Mouse (Mus musculus): ENCODE measurements around the gene Folr1.

Folr1 gene

DNA sequence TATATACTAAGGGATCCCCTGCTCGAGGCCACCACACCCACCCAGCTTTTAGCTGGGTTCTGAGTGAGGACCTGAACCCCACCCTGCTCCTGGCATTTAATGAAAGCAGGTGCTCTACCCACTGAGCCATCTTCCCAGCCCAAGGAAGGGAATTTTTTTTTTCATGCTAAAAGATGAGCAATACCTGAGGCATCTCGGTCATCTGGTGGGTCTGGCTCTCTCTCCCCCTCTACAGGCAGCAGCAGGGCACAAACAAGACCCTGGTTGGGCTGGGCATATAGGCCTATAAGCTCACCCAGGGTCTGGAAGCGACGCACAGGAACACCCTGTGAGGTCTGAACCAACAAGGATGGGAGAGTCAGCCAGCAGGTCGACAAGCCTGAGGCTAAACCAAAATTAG is 37.2 kb downstream of the Folr1 start:
- no peak for DNase-seq (ENCODE audit: low read depth, low spot score)

DNA sequence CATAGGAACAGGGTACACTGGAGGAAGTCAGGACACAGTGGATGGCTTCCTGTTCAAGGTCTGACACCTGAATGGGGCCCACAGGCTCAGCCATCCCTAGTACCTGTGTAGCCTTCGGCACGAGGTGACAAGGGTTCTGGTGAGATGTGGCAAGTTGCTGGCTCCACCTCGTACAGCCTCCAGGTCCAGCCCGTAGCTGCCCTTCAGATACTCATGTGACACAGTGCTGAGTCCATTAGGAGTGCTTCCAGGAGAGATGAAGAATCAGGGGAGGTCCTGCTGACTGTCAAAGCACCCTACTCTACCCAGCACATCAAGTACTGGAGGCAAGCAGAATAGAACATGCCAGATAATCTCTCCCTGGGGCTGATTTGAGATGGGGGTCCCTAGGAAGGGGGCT is 38.2 kb downstream of the Folr1 start:
- no peak for DNase-seq (ENCODE audit: low read depth, low spot score)

DNA sequence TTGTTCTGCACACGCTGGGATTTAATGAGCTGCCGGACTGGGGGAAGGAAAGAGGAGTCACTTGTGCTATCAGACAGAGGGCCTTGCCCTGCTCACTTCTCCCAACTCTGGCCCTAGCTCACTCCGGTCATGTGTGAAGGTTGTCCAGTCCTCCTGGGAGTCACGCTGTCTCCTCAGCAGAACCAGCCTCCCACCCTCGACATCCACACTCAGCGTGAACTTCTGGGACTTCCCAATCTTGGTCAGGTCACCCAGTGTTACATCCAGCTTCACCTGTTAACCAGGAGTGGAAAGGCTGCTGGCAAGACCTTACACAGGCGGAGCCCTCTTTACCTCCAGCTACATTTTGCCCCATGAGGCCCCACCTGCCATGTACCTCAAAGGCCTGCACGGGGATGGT is 39.2 kb downstream of the Folr1 start:
- no peak for DNase-seq (ENCODE audit: low read depth, low spot score)

DNA sequence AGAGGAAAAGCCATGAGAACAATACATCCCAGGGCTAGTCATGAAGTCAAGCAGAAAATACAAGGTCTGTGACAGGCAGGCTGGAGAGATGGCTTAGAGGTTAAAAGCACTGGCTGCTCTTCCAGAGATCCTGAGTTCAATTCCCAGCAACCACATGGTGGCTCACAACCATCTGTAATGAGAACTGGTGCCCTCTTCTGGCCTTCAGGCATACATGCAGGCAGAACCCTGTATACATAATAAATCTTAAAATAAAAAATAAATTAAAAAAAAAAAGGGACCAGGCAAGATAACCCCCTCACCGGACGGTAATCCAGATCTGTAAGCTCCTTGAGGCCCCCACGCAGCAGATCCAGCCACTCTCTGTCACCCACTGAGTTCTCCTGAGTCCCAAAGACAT is 40.2 kb downstream of the Folr1 start:
- no peak for DNase-seq (ENCODE audit: low read depth, low spot score)

DNA sequence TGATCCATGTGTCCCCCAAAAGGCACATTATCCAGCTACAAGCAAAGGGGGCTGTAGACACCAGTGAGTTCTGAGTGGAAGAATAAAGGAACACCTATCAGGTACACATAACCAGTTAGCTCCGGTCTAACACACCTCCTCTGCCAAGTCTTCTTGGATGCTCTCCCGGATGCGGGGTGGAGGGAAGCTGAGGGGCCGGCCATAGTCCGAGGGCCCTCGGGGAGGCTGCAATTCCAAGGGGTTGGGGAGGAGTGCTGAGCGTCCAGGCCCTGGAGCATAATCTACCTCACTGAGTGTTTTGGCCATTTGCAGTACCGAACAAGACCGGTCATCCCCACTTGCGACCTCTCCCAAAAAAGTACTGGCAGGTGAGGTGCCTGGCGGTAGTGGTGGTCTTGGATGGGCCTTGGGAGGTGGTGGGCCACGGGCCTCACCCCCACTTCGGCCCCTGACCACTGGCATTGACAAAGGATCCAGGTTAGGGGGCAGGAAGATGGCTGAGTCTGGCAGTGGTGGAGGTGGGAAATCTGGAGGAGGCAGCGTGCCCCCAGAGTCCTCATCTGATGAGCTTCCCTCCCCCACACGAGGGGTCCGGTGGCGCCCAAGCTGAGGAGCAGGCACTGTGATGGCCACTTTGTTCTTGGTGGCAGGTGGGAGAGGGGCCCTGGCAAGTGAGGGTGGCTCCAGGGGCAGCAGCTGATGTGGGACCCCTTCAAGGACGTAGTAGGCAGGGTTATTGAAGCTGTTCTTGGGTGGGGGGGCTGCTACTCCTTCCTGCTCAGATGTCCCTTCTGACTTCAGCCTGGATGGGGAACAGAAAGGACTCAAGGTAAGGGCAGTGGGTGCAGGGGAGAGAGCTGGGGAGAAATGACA is 46.6 kb downstream of the Folr1 start:
- no peak for DNase-seq (ENCODE audit: low read depth, low spot score)

DNA sequence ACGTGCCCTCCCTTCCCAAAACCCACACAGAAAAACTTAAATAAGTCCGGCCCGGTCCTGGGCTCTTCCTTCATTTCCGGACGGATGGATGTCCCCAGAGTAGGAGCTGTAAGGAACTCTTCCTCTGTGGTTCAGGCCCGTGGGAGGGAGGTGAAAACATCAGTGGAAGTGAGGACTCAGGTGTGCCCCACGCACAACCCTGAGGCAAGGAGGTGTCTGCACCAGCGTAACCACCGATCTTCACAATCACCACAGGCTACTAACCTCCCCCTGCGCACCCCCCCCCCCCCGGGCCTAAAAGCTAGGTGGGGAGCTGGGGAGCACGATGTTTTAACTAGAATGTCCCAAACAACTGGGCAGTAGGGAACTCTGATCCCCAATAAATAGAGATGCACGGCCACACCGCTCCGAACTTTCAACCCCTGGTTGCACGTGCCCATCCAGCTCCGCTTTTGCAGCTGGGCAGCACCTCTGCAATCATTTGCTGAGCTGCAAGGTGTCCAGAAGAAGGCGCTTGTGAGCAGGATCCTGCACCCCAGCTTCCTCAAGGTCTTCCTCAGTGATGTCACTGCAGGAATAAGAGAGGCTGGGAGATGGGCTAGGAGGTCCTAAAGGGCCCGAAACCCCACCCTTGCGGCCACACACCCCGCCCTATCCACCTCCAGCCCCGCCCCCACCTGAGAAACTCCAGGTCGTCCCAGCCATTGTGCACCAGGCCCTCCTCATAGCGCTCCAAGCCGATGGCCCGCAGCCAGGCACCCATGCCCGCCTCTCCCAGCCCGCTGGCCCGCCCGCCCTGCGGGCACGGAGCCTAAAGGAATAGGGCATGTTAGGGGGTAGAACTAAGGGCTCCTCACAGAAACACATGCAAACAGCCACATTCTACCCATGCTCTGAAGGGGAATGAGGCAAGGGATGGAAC is 47.5 kb downstream of the Folr1 start:
- DNase-seq (ENCODE audit: low read depth, low spot score) = no peak

DNA sequence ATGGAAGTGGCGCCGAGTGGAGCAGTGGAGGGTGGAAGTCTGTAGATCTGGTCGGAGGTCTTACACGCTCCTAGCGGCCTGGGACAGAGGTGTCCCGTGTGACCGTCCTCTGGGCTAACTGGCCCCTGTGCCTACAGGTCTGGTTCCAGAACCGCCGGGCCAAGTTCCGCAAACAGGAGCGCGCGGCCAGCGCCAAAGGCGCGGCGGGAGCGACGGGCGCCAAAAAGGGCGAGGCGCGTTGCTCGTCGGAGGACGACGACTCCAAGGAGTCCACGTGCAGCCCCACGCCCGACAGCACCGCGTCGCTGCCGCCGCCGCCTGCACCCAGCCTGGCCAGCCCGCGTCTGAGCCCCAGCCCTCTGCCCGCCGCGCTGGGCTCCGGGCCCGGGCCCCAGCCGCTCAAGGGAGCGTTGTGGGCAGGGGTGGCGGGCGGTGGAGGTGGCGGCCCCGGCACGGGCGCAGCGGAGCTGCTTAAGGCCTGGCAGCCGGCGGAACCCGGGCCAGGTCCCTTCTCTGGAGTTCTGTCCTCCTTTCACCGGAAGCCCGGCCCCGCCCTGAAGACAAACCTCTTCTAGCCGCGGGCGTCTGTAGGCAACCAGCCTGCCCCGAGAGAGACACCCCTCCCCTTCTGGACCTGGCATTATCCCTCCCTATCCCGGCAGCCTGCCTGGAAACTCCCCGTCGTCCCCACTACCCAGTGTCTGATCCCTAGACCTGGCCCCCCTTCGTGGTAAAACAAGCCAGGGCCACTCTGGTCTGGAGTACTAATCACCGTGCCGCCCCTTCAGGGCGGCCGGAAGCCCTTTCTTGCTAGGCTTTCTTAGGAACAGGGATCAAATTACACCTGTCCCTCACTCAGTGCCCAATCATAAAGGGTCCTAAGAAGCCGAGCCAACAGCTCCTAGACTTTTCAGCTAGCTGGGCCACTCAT is 48.8 kb downstream of the Folr1 start:
- no peak for DNase-seq (ENCODE audit: low read depth, low spot score)

DNA sequence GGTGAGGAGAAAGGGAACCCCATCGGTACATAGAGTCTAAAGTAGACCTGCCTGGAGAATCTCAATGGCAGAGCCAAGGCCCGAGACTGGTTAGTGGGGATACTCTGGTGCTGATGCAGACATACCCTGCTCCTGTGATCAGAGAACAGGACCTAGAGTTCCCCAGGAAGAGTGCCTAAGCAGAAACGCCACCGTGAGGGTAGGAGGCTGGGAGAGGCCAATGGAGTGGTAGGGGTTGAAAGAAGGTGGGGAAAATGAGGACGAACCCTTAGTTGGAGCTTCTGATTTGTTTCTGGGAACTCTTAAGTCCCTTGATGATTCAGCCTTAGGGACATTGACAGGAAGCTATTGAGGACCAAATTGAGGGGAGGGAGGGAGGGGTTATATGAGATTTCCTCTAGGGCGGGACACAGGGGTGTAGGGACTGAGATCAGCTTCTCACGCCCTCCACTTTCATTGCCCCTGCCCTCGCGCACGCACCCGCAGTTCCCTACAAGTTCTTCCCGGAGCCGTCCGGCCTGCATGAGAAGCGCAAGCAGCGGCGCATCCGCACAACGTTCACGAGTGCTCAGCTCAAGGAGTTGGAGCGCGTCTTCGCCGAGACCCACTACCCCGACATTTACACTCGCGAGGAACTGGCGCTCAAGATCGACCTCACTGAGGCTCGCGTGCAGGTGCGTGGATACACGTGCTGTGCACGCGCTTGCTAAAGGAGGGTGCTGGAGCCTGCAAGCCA is 50.1 kb downstream of the Folr1 start:
- DNase-seq (ENCODE audit: low read depth, low spot score) = no peak

DNA sequence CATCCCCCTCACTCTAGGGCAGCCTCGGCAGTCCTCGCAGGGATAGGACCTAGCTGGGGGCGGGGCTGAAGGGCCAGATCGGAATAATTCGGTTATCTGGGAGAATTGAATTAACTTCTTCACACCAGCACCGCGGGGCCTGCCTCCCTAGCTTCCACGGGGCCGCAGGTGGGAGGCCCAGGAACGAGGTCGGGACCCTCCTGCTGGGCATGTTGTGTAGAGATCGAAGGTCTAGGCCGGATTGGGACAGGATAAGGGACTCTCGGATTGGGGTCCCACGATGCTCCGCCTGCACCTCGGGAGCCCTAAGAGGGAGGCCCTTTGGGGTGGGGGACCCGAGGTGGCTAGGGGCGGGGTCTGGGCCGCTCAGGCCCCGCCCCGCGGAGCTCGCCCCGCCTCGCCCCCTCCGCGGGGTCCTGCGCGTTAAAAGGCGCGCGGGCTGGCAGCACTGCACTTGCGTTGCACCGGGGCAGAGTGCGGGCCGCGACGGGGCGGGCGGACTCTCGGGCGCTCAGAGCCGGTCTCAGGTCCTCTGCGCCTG is 52.7 kb downstream of the Folr1 start, which contains the start of gene Phox2a:
Gene Phox2a (plus strand): TSS at position 453 of the 541 bp plus-strand sequence.
- DNase-seq (ENCODE audit: low read depth, low spot score) = no peak
